Mouse (Mus musculus) lung, postnatal 0 days (tissue): ENCODE measurements around the gene Rab37. TPM values are rescaled to one million over a fixed set of nuclear protein-coding genes. Genes with fewer than 3 reads are reported as not detected.

Source experiments
- ATAC-seq: fragments of 200-750 bp; cut with Nextera tagmentation; 2 replicates; pipeline ENCODE4 v1.8.0; 2017; ENCODE audit warnings: moderate library complexity
- DNase-seq: peaks from one replicate; pipeline ENCODE4 v3.0.0-alpha.2; 2016; ENCODE audit warnings: low spot score
- H3K27ac ChIP-seq: fragments of 300-500 bp; sonication (generic); 2 replicates; pipeline ENCODE4 v1.5.1; 2014; ENCODE audit warnings: antibody characterized with exemption, mild to moderate bottlenecking, low read length, mixed read lengths
- H3K27me3 ChIP-seq: fragments of 300-500 bp; sonication (generic); replicated peaks from 2 replicates; pipeline ENCODE4 v1.6.1; 2014; ENCODE audit warnings: low read length, mixed read lengths; ENCODE audit not compliant: insufficient read depth
- H3K36me3 ChIP-seq: fragments of 300-500 bp; sonication (generic); 2 replicates; pipeline ENCODE4 v1.6.1; 2014; ENCODE audit warnings: low read length, mixed read lengths; ENCODE audit not compliant: insufficient read depth
- H3K4me1 ChIP-seq: fragments of 300-500 bp; sonication (generic); 2 replicates; pipeline ENCODE4 v1.6.1; 2014; ENCODE audit warnings: antibody characterized with exemption, low read depth, low read length, mixed read lengths; ENCODE audit not compliant: insufficient read depth
- H3K4me2 ChIP-seq: fragments of 300-500 bp; sonication (generic); replicated peaks from 2 replicates; pipeline ENCODE4 v1.6.1; 2014; ENCODE audit warnings: low read depth, mild to moderate bottlenecking, low read length, moderate library complexity, mixed read lengths
- H3K4me3 ChIP-seq: fragments of 300-500 bp; sonication (generic); 2 replicates; pipeline ENCODE4 v1.5.1; 2014; ENCODE audit warnings: low read depth, low read length
- H3K9ac ChIP-seq: fragments of 300-500 bp; sonication (generic); replicated peaks from 2 replicates; pipeline ENCODE4 v1.6.1; 2014; ENCODE audit warnings: low read depth, mild to moderate bottlenecking
- H3K9me3 ChIP-seq: fragments of 300-500 bp; sonication (generic); 2 replicates; pipeline ENCODE4 v1.6.1; 2016; ENCODE audit warnings: low read length, mixed read lengths
- CTCF ChIP-seq: IDR thresholded peaks from 2 replicates; pipeline ENCODE4 v1.5.1; 2016; ENCODE audit warnings: antibody characterized with exemption, mild to moderate bottlenecking
- EP300 ChIP-seq: IDR thresholded peaks from 2 replicates; pipeline ENCODE4 v1.6.1; 2016; ENCODE audit warnings: antibody characterized with exemption, mild to moderate bottlenecking, control low read depth
- WGBS: fragments of 180-500 bp; shearing (Covaris S2); extraction: QIAGEN DNeasy Blood & Tissue Kit; methylation state at CpG from one replicate; pipeline ENCODE4 v1.1.7; 2014; 5-methylcytosine and 5-hydroxymethylcytosine counted together
- polyA plus RNA-seq: library from polyadenylated mRNA; unstranded; fragments of >200 nt; fragmentation: Nextera tagmentation; extraction: Ambion mirVana; gene quantifications from 2 replicates; pipeline ENCODE4 v1.2.1, GENCODE M21; 2015

The Rab37 gene
- polyA plus RNA-seq, 1 experiment from 2014 or later = 0.85 TPM

GRCm38 (mm10) chr11:115202316-115202715 lies 111.1 kb downstream of the Rab37 start:
- ATAC-seq (peak; percentile 86), DNase-seq (peak; percentile 80)
- no peak overlapping the region for H3K4me2 ChIP-seq
- TF ChIP-seq CTCF = peak; percentile 98
- TF ChIP-seq EP300 = no peak
- H3K27me3 ChIP-seq = no peaks in the 10 kb centered on the region
- no peaks in the 10 kb centered on the region for H3K4me1 ChIP-seq
- H3K4me3 ChIP-seq = no peak overlapping the region
- H3K27ac ChIP-seq = no peak overlapping the region
- WGBS = 13% methylated on average over 12 of the region's 12 CpGs
- peaks cover 13% of the 10 kb centered on the region for H3K36me3 ChIP-seq
- H3K9ac ChIP-seq = no peak overlapping the region
- H3K9me3 ChIP-seq = no peaks in the 10 kb centered on the region

- ATAC-seq (no peak), DNase-seq (no peak)
- 93% methylated on average over 9 of the region's 9 CpGs for WGBS
- TF ChIP-seq CTCF = no peak
- no peak for TF ChIP-seq EP300
- Histone ChIP-seq H3K36me3 (peaks cover 11% of the 10 kb centered on the region), H3K4me1 (no peaks in the 10 kb centered on the region), H3K27me3 (no peaks in the 10 kb centered on the region), H3K9me3 (no peaks in the 10 kb centered on the region), H3K4me2 (no peak overlapping the region), H3K4me3 (no peak overlapping the region), H3K9ac (no peak overlapping the region), H3K27ac (no peak overlapping the region)
Observed at GRCm38 (mm10) chr11:115202756-115203155, 111.5 kb downstream of the Rab37 start.

- Histone ChIP-seq H3K27ac (no peak overlapping the region), H3K27me3 (no peaks in the 10 kb centered on the region), H3K36me3 (peaks cover 8% of the 10 kb centered on the region), H3K9me3 (no peaks in the 10 kb centered on the region), H3K4me2 (no peak overlapping the region), H3K4me1 (no peaks in the 10 kb centered on the region), H3K9ac (no peak overlapping the region), H3K4me3 (no peak overlapping the region)
- TF ChIP-seq EP300 (no peak), CTCF (no peak)
- WGBS = 90% methylated on average over 12 of the region's 12 CpGs
- DNase-seq (no peak), ATAC-seq (no peak)
Observed at GRCm38 (mm10) chr11:115208126-115208525, 116.9 kb downstream of the Rab37 start.

GRCm38 (mm10) chr11:115208776-115209732 lies 117.8 kb downstream of the Rab37 start:
- Histone ChIP-seq H3K4me3 (no peak overlapping the region), H3K9ac (no peak overlapping the region), H3K9me3 (no peaks in the 10 kb centered on the region), H3K36me3 (peaks cover 8% of the 10 kb centered on the region), H3K4me1 (no peaks in the 10 kb centered on the region), H3K4me2 (no peak overlapping the region), H3K27me3 (no peaks in the 10 kb centered on the region), H3K27ac (peak overlapping the region; percentile 51; the same call in 1 of the 2 replicates)
- peak; percentile 52 for DNase-seq
- no peak for TF ChIP-seq CTCF
- no peak for TF ChIP-seq EP300
- 79% methylated on average over 25 of the region's 25 CpGs for WGBS
- ATAC-seq = peak; percentile 50; the same call in 1 of the 2 replicates

- H3K4me1 ChIP-seq = no peaks in the 10 kb centered on the region
- no peaks in the 10 kb centered on the region for H3K27me3 ChIP-seq
- no peak overlapping the region for H3K4me3 ChIP-seq
- 84% methylated on average over 7 of the region's 7 CpGs for WGBS
- no peak overlapping the region for H3K9ac ChIP-seq
- peaks cover 8% of the 10 kb centered on the region for H3K36me3 ChIP-seq
- DNase-seq = no peak
- no peak overlapping the region for H3K4me2 ChIP-seq
- no peak for ATAC-seq
- H3K9me3 ChIP-seq = no peaks in the 10 kb centered on the region
- TF ChIP-seq EP300 (no peak), CTCF (no peak)
- H3K27ac ChIP-seq = peak overlapping the region; percentile 51; the same call in 1 of the 2 replicates
Observed at GRCm38 (mm10) chr11:115209958-115210357, 118.7 kb downstream of the Rab37 start.

Other genes with a start within 250 kb of the Rab37 start
- gene Gprc5c, start 240.3 kb upstream of the Rab37 start, polyA plus RNA-seq = 10.4 and 11.1 TPM in 2 replicates
- gene Cd300a, start 201.4 kb upstream of the Rab37 start, polyA plus RNA-seq = 4.6 and 5.9 TPM in 2 replicates
- gene Cd300lb, start 157.0 kb upstream of the Rab37 start, polyA plus RNA-seq = 1.5 and 2.0 TPM in 2 replicates
- 0.19 and 0.31 TPM in 2 replicates for gene Cd300c, start 122.3 kb upstream of the Rab37 start, polyA plus RNA-seq
- gene Cd300ld, start 101.5 kb upstream of the Rab37 start, polyA plus RNA-seq = 0.92 and 1.0 TPM in 2 replicates
- gene Cd300c2, start 89.6 kb upstream of the Rab37 start, polyA plus RNA-seq = 12.4 and 15.7 TPM in 2 replicates
- gene Cd300ld2, start 75.2 kb upstream of the Rab37 start, polyA plus RNA-seq = 0.44 TPM in 1 of 2 replicates, not detected in the other
- not detected in 2 replicates for gene Cd300ld4, start 64.4 kb upstream of the Rab37 start, polyA plus RNA-seq
- not detected in 2 replicates for gene Cd300ld5, start 53.7 kb upstream of the Rab37 start, polyA plus RNA-seq
- gene Cd300ld3, start 43.0 kb upstream of the Rab37 start, polyA plus RNA-seq = not detected in 2 replicates
- gene Cd300e, start 29.3 kb upstream of the Rab37 start, polyA plus RNA-seq = 0.21 and 0.31 TPM in 2 replicates
- 12.7 and 13.1 TPM in 2 replicates for gene Cd300lf, start 42.6 kb downstream of the Rab37 start, polyA plus RNA-seq
- gene Slc9a3r1, start 71.9 kb downstream of the Rab37 start, polyA plus RNA-seq = 56.9 and 71.2 TPM in 2 replicates
- gene Tmem104, start 96.1 kb downstream of the Rab37 start, polyA plus RNA-seq = 9.6 and 10.5 TPM in 2 replicates
- 30.3 and 30.8 TPM in 2 replicates for gene Nat9, start 96.4 kb downstream of the Rab37 start, polyA plus RNA-seq
- 0.11 TPM in 2 replicates for gene Grin2c, start 175.8 kb downstream of the Rab37 start, polyA plus RNA-seq
- 6.9 and 7.9 TPM in 2 replicates for gene Fdxr, start 185.6 kb downstream of the Rab37 start, polyA plus RNA-seq
- 0.17 and 0.24 TPM in 2 replicates for gene Fads6, start 206.2 kb downstream of the Rab37 start, polyA plus RNA-seq
- not detected in 2 replicates for gene Otop2, start 215.7 kb downstream of the Rab37 start, polyA plus RNA-seq
- gene Ush1g, start 230.6 kb downstream of the Rab37 start, polyA plus RNA-seq = not detected in 2 replicates
- gene Otop3, start 243.3 kb downstream of the Rab37 start, polyA plus RNA-seq = not detected in 2 replicates